Mouse (Mus musculus): ENCODE data around the gene Ntn1.

DNA sequence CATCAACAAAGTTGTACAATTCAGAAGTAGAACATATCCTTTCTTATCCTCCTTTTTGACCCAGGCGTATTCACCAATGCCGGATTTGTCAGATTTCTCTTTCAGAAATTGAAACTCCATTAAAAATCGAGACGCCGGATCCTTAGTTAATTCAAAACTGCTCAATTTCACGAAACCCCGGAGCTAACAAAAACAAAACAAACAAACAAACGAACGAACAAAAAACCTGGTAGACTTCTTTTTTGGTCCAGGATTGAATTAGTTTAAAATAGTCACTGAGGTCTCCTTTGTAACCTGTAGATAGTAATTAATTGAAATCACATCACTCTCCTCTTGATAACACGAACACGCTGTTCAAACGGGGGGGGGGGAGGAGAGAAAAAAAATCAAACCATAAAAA is 16.5 kb downstream of the Ntn1 start:
- TF ChIP-seq CTCF (IDR thresholded peaks at IDR 0.05; ENCODE audit: low read depth, low read length) (no peak), POLR2A (IDR thresholded peaks at IDR 0.05; ENCODE audit: borderline replicate concordance, low read depth, low read length) (no peak)

Data from bone marrow macrophage, adult 2 months (primary cell).